Mouse (Mus musculus) common myeloid progenitor, adult 5-6 weeks (primary cell): ENCODE measurements at regions not wholly inside any gene's neighbourhood (a gene's known extent, or its start where the extent isn't known, plus 50 kb on each side); places are given as distances from the start of the nearest gene placed in this dataset.

Experiments used
- ATAC-seq: replicated peaks from 2 replicates; pipeline ENCODE4 v1.8.0; 2016; ENCODE audit warnings: low read depth, mild to moderate bottlenecking, moderate TSS enrichment, inconsistent platforms; ENCODE audit not compliant: poor library complexity, severe bottlenecking

DNA sequence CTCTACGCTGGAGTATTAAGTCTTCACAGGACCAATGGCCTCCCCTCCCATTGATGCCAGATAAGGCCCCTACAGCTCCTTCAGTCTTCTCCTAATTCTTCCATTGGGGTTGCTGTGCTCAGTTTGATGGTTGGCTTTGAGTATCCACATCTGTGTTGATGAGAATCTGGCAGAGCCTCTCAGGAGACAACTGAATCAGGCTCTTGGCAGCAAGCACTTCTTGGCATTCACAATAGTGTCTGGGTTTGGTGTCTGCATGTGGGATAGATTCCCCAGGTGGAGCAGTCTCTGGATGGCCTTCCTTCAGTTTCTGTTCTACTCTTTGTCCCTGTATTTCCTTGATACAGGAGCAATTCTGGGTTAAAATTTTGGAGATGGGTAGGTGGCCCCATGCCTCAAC lies 2734.6 kb upstream of the Lrrc6 start:
- ATAC-seq, result no peak

DNA sequence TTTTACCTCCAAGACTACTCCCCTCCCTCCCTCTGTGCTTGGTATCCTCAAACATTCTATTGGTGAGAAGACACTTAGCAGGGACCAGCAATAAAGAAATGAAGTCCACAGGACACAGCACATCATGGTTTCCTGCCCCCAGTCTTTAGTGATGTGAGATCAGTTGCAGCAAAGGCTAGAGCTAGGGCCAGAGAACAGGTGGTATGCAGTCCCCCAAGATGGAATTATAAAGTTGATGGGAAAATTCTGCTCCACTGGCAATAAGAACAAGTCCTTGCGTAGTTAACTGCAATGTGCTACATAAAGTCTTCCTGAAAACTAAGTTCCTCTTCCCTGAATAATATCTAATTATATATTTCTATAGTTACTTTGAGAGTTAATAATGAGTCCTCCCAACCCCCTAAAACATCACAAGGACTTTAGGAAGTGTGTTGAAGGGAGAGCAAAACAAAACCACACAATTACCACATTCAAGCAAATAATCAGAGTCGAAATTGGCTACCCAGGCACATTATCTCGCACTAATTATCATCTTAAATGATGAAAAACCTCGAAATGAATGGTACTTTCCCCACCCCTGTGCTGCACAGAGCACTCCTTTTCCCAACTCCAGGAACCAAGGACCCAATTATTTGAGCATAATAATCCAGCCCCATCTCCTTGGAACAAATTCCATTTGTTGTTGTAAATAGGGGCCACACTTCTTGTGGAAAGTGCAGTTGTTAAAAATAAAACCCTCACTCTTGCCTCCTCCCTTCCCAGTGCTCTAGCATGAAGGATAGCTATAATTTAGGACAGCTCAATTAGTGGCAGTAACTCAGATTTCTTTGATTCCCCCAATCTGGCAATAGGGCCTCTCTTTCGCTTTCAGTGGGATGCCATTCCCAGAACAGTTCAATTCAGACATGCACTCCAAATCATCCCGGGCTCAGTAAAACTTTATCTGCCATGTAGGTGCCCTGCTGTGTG lies 2724.2 kb upstream of the Lrrc6 start:
- no peak for ATAC-seq

DNA sequence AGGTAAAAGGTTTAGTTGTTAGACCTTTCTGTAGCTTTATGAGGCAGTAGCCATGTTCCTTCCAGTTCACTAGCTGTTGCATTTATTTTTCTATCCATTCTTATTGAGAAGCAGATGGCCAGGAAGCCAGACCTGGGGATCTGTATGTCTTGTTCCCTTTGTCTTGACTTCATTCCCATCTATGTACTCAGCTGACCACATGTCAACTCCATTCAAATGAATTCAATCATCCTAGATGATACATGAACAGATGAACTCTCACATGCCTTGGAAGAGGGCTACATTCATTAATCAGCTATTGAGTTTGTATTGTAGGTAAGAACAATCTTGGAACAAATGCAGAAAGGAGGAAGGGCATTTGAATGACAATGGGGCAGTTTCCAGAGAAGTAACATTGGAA lies 2722.7 kb upstream of the Lrrc6 start:
- no peak for ATAC-seq

DNA sequence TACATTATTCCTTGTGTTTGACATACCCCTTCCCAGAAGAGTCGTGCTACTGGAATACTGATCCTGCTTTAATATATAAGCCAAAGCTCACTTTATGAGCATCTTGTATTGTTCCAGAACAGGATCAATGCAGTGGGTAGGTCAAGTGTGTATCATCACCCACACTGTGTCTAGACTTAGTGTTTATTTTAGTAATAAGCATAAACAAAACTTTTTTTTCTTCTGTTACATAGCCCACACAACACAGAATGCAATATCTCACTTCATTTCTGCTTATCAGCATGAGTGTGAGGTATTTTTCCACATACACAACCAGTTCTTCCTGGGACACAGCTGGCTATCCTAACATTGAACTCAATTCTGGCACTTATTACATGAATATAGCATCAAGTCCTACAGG lies 2721.7 kb upstream of the Lrrc6 start:
- ATAC-seq, result no peak
